Mouse (Mus musculus): Measurements from ENCODE around the gene Elob. TPM values are rescaled to one million over a fixed set of nuclear protein-coding genes. Genes with fewer than 3 reads are reported as not detected.
A peak's percentile ranks its signal among the peaks of the same experiment; 100 is the strongest.

Gene Elob
- total and polyA plus RNA-seq, 2 experiments from 2014 or later = 1,410 to 1,482 TPM

DNA sequence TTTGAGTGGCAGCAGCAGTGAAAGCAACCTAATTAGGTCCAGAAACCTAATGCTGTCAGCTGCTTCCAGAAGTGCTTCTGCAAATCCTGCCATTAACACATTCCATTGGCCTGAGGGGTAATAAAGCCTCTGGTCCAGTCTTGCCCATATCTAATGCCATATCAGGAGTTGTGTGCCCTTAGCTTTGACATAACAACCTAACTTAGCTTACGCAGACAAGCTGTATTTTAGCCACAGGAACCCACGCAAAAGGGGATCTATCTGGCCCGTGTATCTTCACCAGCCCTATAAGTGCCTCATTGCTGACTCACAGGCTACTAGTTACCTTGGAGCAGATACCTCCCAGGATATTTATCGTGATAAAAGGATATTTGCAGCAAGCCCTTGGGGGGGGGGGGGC is 3.3 kb downstream of the Elob start:
- no peak for TF ChIP-seq CTCF (IDR thresholded peaks at IDR 0.05; ENCODE audit: low read depth)
- no peak overlapping the region for H3K4me2 ChIP-seq (ENCODE audit: low read depth, low read length)
- H3K9me3 ChIP-seq (ENCODE audit: low read length) = no peaks in the 10 kb centered on the region
- 92% methylated on average over 4 of the region's 4 CpGs for whole genome bisulfite sequencing
- DNase-seq (ENCODE audit: low spot score) (no peak), ATAC-seq (no peak)
- H3K4me1 ChIP-seq (ENCODE audit: insufficient read depth, low read length) = peaks cover 7% of the 10 kb centered on the region
- H3K9ac ChIP-seq (replicated peaks; ENCODE audit: low read length) = no peak overlapping the region
- no peaks in the 10 kb centered on the region for H3K27me3 ChIP-seq (ENCODE audit: insufficient read depth, low read length)
- peaks cover 56% of the 10 kb centered on the region for H3K36me3 ChIP-seq (ENCODE audit: insufficient read depth, low read length)
- no peak overlapping the region for H3K4me3 ChIP-seq (ENCODE audit: low read length)
- no peak overlapping the region for H3K27ac ChIP-seq

- Histone ChIP-seq H3K9ac (replicated peaks; ENCODE audit: low read length) (no peak overlapping the region), H3K27me3 (ENCODE audit: insufficient read depth, low read length) (no peaks in the 10 kb centered on the region), H3K4me3 (ENCODE audit: low read length) (no peak overlapping the region), H3K4me1 (ENCODE audit: insufficient read depth, low read length) (peaks cover 7% of the 10 kb centered on the region), H3K36me3 (ENCODE audit: insufficient read depth, low read length) (peaks cover 76% of the 10 kb centered on the region), H3K4me2 (ENCODE audit: low read depth, low read length) (no peak overlapping the region), H3K27ac (no peak overlapping the region), H3K9me3 (ENCODE audit: low read length) (no peaks in the 10 kb centered on the region)
- DNase-seq (ENCODE audit: low spot score) (no peak), ATAC-seq (no peak)
- WGBS = 89% methylated on average over 12 of the region's 12 CpGs
- no peak for TF ChIP-seq CTCF (IDR thresholded peaks at IDR 0.05; ENCODE audit: low read depth)
These were observed 5.3 kb downstream of the Elob start for GRCm38 (mm10) chr17:23823614-23824013.

GRCm38 (mm10) chr17:23823018-23823417 is 5.9 kb downstream of the Elob start:
- Histone ChIP-seq H3K4me3 (ENCODE audit: low read length) (no peak overlapping the region), H3K27ac (no peak overlapping the region), H3K9me3 (ENCODE audit: low read length) (no peaks in the 10 kb centered on the region), H3K4me1 (ENCODE audit: insufficient read depth, low read length) (peaks cover 7% of the 10 kb centered on the region), H3K36me3 (ENCODE audit: insufficient read depth, low read length) (peaks cover 82% of the 10 kb centered on the region), H3K9ac (replicated peaks; ENCODE audit: low read length) (no peak overlapping the region), H3K27me3 (ENCODE audit: insufficient read depth, low read length) (no peaks in the 10 kb centered on the region), H3K4me2 (ENCODE audit: low read depth, low read length) (no peak overlapping the region)
- TF ChIP-seq CTCF (IDR thresholded peaks at IDR 0.05; ENCODE audit: low read depth) = no peak
- DNase-seq (ENCODE audit: low spot score) (no peak), ATAC-seq (0 out of 2 replicates have a peak, but pooled peaks have one; percentile 22)
- 85% methylated on average over 16 of the region's 16 CpGs for WGBS

DNA sequence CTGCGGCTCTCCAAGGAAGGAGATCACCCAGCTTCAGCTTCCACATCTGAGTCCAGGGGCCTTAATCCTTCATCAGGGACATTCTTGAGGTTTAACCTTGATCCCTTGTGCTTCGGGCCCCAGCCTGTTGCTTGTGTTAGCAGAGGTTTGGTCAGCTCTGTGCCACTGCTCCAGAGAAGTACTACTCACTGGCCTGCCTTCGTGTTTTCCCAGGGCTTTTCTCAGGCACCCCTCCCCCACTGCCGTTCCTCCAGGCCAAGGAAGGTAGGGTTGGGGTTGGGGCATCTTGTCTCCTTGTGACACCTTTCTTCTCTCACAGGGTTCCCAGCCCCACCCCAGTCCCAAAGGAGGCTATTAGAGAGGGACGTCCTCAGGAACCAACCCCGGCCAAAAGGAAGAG is 6.8 kb downstream of the Elob start:
- no peak for ATAC-seq
- H3K9ac ChIP-seq (replicated peaks; ENCODE audit: low read length) = no peak overlapping the region
- no peak overlapping the region for H3K4me3 ChIP-seq (ENCODE audit: low read length)
- H3K4me1 ChIP-seq (ENCODE audit: insufficient read depth, low read length) = peaks cover 2% of the 10 kb centered on the region
- H3K36me3 ChIP-seq (ENCODE audit: insufficient read depth, low read length) = peaks cover 91% of the 10 kb centered on the region
- H3K4me2 ChIP-seq (ENCODE audit: low read depth, low read length) = no peak overlapping the region
- H3K27me3 ChIP-seq (ENCODE audit: insufficient read depth, low read length) = no peaks in the 10 kb centered on the region
- no peak for DNase-seq (ENCODE audit: low spot score)
- no peak for TF ChIP-seq CTCF (IDR thresholded peaks at IDR 0.05; ENCODE audit: low read depth)
- H3K9me3 ChIP-seq (ENCODE audit: low read length) = no peaks in the 10 kb centered on the region
- 87% methylated on average over 6 of the region's 6 CpGs for WGBS
- H3K27ac ChIP-seq = no peak overlapping the region

DNA sequence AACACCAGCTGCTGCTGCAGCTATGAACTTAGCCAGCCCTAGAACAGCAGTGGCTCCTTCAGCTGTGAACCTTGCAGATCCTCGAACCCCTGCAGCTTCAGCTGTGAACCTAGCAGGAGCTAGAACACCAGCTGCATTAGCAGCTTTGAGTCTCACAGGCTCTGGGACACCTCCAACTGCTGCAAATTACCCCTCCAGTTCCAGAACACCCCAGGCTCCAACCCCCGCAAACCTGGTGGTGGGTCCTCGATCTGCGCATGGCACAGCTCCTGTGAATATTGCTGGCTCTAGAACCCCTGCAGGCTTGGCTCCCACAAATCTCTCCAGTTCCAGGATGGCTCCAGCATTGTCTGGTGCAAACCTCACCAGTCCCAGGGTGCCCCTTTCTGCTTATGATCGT is 8.2 kb downstream of the Elob start:
- Histone ChIP-seq H3K27me3 (ENCODE audit: insufficient read depth, low read length) (no peaks in the 10 kb centered on the region), H3K4me1 (ENCODE audit: insufficient read depth, low read length) (no peaks in the 10 kb centered on the region), H3K9me3 (ENCODE audit: low read length) (no peaks in the 10 kb centered on the region), H3K36me3 (ENCODE audit: insufficient read depth, low read length) (peaks cover 94% of the 10 kb centered on the region), H3K9ac (replicated peaks; ENCODE audit: low read length) (no peak overlapping the region), H3K4me2 (ENCODE audit: low read depth, low read length) (no peak overlapping the region), H3K4me3 (ENCODE audit: low read length) (no peak overlapping the region), H3K27ac (no peak overlapping the region)
- no peak for TF ChIP-seq CTCF (IDR thresholded peaks at IDR 0.05; ENCODE audit: low read depth)
- no peak for ATAC-seq
- DNase-seq (ENCODE audit: low spot score) = no peak
- WGBS = 94% methylated on average over 5 of the region's 5 CpGs

- WGBS = 98% methylated on average over 25 of the region's 25 CpGs
These were observed 9.7 kb downstream of the Elob start for GRCm38 (mm10) chr17:23819235-23819634.

DNA sequence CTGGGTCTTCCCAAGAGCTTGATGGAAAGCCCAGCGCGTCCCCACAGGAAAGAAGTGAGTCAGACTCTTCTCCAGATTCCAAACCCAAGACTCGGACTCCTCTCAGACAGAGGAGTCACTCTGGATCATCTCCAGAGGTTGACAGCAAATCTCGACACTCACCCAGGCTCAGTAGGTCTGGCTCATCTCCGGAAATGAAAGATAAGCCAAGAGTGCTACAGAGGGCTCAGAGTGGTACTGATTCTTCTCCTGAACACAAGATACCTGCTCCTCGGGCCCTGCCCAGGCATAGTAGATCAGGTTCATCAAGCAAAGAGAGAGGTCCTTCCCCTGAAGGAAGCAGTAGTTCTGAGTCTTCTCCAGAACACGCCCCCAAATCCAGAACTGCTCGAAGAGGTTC is 10.4 kb downstream of the Elob start:
- 99% methylated on average over 8 of the region's 8 CpGs for WGBS
- H3K4me3 ChIP-seq (ENCODE audit: low read length) = no peak overlapping the region
- ATAC-seq = no peak

More at GRCm38 (mm10) chr17:23819235-23819634, 9.7 kb downstream of the Elob start:
- no peak for ATAC-seq
- Histone ChIP-seq H3K9me3 (ENCODE audit: low read length) (no peaks in the 10 kb centered on the region), H3K27me3 (ENCODE audit: insufficient read depth, low read length) (no peaks in the 10 kb centered on the region), H3K4me3 (ENCODE audit: low read length) (no peak overlapping the region), H3K27ac (no peak overlapping the region), H3K4me1 (ENCODE audit: insufficient read depth, low read length) (no peaks in the 10 kb centered on the region), H3K36me3 (ENCODE audit: insufficient read depth, low read length) (peaks cover 89% of the 10 kb centered on the region), H3K9ac (replicated peaks; ENCODE audit: low read length) (no peak overlapping the region), H3K4me2 (ENCODE audit: low read depth, low read length) (no peak overlapping the region)
- no peak for DNase-seq (ENCODE audit: low spot score)
- no peak for TF ChIP-seq CTCF (IDR thresholded peaks at IDR 0.05; ENCODE audit: low read depth)

More for the DNA sequence above, 10.4 kb downstream of the Elob start:
- no peak for TF ChIP-seq CTCF (IDR thresholded peaks at IDR 0.05; ENCODE audit: low read depth)
- Histone ChIP-seq H3K36me3 (ENCODE audit: insufficient read depth, low read length) (peaks cover 88% of the 10 kb centered on the region), H3K9ac (replicated peaks; ENCODE audit: low read length) (no peak overlapping the region), H3K4me1 (ENCODE audit: insufficient read depth, low read length) (no peaks in the 10 kb centered on the region), H3K27me3 (ENCODE audit: insufficient read depth, low read length) (no peaks in the 10 kb centered on the region), H3K27ac (no peak overlapping the region), H3K4me2 (ENCODE audit: low read depth, low read length) (no peak overlapping the region), H3K9me3 (ENCODE audit: low read length) (no peaks in the 10 kb centered on the region)
- DNase-seq (ENCODE audit: low spot score) = no peak

Measured in hindbrain, postnatal 0 days (tissue).